Mouse (Mus musculus) thymus, postnatal 10 days (tissue): ENCODE measurements around the gene Sbk1.
"Not testable (repeated sequence)": the region's sequence is repeated elsewhere in the genome, so short reads cannot be mapped to it uniquely, and the experiment has no call there.

Experiments used
- DNase-seq, 2 experiments: peaks; one replicate each; pipeline ENCODE4 v3.0.0; 2021; ENCODE audit warnings: low spot score in 2 of 2

Gene Sbk1

DNA sequence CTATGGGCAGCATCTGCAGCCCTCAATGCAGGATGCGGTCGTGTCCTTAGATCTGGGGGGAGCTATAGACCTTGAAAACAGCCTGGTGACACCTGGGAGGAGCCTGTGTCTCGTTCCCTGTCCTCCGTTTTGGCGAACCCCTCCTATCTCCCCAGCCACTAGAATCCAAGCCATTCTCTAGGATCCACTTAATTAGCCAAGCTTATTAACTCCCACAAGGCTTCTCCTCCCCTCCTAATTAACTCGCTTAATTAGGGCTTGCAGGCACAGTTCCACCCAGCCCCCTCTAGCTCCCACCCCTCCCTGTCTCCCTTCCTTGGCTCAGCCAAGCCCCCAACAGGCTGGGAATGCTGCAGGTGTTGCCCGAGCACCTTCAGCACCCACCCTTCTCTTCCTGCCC is 8.5 kb upstream of the Sbk1 start:
- no peak for DNase-seq

DNA sequence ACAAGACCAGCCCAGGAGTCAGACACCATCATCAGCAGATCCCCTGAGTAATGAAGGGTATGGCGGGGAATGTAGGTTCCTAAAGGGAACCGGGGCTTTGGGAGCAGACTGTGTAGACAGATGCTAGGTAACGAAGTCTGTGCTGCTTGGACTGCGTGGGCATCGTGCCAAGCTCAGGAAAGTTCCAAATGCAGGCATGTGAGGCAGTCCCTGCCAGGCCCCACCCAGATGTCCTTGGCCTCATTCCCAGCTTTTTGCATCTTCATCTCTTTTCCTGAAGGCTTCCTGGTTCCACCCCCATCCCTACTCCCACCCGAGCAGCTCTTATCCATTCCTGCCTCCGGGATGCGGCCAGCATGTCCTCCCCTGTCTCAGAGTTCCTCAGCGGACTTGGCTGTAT is 6.5 kb upstream of the Sbk1 start:
- no peak for DNase-seq

DNA sequence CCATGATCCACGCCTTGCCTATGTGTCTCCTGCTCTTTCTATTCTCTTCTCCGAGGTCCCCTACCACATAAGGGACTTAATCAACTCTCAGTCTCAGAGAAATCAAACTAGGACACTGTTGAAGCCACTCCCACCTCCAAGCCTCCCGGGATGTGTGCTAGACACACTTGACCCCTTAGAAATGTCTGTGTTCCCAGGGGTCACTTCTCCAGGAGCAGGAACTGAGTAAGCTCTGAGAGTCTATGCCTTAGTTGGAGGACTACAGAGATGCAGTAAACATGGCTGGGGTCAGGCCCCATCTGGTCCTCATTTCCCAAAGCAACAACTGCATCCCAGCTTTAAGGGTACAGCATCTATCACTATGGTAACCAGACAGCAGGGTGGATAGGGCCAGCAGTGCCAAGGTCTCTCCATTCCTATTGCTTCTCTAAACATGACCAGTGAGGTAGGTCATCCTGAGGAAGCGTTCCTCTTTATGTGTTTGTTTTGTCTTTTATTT is 6.0 kb upstream of the Sbk1 start:
- no peak for DNase-seq

DNA sequence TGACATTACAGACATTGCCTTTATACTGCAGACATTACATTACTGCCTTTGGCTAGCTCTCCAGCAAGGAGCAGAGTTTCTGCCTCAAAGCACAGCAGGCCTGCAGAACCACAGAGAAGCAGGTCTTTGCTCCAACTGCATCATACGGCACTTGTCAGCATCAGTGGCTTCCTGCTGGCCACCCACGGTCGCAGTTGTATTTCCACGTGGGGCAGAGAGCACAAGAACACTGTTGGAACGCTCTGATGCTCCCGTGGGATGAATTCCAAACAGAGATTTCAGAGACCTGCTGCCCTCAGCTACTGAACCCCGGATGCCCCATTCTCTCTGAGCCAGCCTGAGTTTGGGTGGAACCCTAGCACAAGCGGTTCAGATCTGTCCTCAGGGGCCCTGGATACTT is 4.8 kb upstream of the Sbk1 start:
- DNase-seq: no peak

DNA sequence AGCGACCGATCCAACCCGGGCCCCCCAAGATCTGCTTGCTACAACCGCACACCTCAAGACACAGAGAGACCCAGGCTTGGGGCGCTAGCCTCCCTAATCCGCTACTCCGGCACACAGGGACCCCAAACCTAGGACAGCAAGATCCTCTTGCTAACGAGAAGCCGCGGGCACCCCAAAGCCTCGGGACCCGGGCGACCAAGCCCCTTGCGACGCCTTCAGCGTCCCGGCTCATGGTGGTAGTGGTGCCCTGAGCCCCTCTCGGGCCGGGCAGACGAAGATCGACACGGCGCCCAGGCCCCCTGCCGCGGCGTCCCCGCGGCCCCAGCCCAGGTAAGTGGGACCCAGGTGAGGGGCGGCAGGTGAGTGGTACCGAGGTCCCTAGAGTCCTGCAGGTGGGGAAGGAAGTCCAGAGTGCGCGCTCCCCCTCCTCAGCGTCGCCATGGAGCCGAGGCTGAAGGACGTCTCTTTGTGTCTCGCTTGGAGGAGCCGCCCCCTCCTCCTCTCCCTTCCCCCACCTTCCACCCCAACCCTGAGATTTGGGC is 422 bp downstream of the Sbk1 start:
- DNase-seq: peak in 1 of 2 experiments; percentile 36

- DNase-seq: peak; percentile 59 to 64
Observed at GRCm38 (mm10) chr7:126273351-126274042, 1.1 kb downstream of the Sbk1 start.

- DNase-seq: no peak
Observed at GRCm38 (mm10) chr7:126274137-126274536, 1.7 kb downstream of the Sbk1 start.

- DNase-seq: no peak
Observed at GRCm38 (mm10) chr7:126274626-126275025, 2.2 kb downstream of the Sbk1 start.

DNA sequence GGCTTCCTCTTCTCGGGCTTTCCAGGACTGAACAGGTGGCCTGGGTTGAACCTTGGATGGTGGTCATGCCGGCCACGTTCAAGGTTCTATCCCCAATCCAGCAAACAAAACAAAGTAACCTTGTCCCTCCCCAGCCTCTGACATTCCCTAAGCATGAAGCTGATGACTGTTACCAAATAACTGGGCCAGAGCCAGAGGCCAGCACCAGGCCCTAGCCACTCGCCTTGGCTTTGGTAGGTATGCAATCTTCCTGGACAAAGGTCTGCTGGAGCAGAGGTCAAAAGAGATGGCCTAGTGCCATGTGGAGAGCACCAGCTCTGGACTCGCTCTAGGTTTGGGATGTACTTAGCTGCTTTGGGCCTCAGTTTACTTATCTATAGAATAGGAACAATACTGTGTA is 3.3 kb downstream of the Sbk1 start:
- DNase-seq: no peak

- no peak for DNase-seq
Observed at GRCm38 (mm10) chr7:126276297-126276696, 3.9 kb downstream of the Sbk1 start.

DNA sequence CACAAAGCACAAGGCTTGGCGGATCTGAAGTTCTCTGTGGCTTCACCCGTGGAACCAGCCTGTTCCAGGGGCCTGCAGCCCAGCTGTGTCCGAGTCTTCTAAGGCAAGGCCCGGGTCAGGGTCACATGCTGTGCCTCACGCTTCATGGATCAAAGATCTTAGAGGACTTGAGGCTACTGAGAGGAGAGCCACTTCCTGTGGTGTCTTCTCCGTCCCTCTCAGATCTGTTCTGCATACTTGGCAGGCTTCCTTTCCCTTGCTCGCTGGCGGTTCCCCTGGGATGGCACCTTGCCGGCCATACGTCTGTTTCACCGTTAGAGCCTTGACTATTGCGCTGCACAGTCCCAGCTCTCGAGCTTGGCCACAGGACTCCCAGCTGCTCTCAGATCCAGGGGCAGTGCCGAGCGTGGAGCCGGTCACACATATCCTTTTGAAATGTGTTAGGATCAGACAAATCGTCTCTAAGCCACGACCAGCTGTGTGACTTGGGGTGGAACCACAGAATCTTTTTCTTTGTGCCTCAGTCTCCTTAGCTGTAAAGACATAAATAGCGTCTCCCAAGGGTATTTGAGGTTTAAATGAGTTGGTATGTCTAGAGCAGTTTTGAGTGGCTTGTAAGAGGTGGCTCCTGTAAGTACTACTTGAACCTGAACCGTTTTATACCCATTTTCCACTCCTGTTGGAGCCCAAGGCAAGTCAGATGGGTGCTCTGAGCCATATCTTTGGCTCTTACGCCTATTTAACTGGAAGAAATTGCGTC is 5.3 kb downstream of the Sbk1 start:
- no peak for DNase-seq

- no peak for DNase-seq
Observed at GRCm38 (mm10) chr7:126278799-126279198, 6.4 kb downstream of the Sbk1 start.

- no peak for DNase-seq
Observed at GRCm38 (mm10) chr7:126279774-126280482, 7.5 kb downstream of the Sbk1 start.

DNA sequence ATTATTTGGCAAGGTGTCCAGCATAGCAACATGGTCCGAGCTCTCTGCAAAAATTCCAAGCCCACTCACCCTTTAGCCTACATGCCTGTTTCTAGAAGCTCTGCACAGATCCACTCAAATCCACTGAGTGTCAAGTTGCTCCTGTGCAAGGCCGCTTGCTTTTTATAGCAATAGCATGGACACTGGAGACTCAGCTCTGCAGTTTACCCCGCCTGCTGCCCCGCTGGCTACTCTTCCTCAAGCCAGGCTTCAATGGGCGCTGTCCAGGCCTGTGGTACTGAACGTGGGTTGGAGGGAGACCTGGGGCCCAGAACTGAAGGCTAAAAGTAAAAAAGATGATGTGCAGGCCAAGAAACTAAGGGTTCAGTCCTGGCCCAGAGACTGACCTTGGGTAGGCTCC is 8.3 kb downstream of the Sbk1 start:
- no peak for DNase-seq

DNA sequence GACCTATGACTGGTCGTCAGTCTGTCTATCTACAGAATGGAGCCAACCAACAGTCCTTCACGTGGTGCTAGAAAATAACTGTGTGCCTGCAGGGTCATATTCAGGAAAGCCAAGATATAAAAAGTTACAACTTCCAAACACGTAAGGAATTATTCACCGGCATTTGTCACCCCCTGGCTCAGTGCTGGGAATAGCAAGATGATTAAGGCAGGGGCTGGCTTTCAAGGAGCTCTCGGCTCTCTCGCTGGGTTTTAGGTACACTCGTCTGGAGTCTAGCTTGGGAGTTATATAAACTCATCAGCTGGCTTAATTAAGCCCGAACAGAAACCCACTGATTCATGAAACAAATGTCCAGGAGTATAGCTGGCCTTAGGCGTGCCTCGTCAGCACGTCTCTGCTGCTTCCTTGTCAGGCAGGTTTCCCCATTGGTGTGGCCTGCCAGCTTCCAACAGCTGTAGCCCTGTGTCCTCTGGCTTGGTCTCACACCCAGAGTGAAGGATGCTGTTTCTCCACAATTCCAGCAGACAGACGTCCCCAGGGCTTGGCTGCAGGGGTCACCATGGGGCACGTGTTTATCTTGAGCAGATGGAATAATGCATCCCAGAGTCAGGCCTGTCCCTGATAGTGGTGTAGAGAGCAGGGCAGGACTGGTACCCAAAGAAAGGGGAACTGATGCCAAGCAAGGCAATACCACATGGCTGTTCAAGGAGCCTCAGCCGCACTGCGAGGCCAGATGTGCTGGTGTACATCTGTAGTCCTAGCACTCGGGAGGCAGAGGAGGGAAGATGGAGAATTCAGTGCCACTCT is 9.7 kb downstream of the Sbk1 start:
- DNase-seq: no peak

DNA sequence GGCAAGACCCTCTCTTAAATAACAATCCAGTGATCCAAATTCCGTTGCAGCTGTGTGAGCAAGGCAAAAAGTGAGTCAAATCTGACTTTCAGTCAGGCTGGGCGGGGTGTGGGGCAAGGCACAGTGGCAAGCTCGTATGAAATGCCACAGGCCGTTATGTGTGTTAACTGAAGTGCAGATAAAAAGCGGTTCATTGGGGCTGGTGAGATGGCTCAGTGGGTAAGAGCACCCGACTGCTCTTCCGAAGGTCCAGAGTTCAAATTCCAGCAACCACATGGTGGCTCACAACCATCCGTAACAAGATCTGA is 10.2 kb downstream of the Sbk1 start:
- not testable (repeated sequence) for DNase-seq

DNA sequence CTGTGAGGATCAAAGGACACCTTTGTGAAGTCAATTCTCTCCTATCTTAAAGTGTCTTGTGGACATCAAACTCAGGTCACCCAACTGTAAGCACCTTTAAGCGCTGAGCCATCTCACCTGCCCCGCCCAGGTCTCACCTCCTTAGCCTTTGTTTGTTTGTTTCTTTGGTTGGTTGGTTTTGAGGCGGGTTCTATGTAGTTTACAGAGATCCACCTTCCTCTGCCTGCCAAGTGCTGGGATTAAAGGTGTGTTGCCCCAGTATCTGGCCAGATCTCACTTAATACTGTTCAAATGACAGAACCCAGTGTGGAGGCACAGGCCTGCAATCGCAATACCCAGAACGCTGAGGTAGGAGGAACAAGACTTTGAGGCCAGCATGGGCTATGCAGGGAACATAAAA is 11.6 kb downstream of the Sbk1 start:
- DNase-seq: no peak

DNA sequence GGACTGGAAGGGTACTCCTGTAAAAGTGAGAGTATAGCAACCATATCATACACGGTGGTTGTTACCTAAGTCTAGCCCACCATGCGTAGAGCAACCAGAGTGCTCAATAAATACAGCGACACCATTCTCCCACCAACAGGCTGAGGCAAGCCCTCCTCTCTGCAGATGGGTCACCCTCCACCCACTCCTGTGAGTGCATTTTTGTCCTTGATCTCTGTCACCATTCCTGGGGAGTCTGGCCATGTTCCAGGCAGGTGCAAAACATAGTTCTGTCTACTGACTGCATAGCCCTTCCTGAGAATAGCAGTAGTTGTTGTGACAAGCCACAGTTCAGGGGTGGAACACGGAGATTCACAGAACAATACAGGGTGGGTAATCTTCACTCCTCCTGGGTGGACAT is 12.0 kb downstream of the Sbk1 start:
- DNase-seq: no peak

DNA sequence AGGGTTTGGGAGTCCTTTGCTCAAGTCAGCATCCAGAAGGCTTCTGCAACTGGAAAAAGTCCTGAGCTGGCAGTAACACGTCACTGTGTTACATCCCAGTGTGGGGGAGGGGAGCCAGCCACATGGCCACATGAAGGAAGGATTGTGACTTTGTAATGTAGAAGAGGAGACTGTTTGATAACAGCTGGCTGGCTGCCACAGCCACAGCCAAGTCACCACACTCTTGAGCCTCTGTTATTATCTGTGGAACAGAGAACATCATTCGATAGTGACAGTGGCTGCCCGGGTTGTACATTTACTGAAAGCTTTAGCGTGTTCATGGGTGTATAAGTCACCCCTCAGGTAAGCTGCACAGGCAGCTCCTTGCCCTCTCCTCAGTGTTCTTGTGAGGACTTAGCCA is 12.4 kb downstream of the Sbk1 start:
- DNase-seq: peak; percentile 46 to 51

- DNase-seq: peak; percentile 78 to 83
Observed at GRCm38 (mm10) chr7:126285293-126286211, 13.1 kb downstream of the Sbk1 start.

DNA sequence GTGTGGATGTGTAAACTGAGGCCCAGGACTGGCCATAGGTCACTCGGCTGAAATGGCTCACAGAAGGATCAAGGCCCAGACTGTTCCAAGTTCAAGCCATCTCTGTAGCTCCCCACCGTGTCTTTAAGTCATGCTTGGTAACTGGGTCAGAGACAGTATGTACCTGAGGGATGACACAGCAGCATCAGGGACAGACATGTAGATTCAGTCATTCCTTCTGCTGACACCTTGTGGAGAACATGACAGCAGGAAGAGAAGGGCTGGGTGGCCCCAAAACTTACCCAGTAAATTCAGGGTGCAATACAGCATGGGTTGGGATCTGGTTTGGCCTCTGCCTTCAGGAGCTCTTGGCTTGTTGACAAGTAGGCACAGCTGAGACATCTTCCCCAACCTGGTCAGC is 13.9 kb downstream of the Sbk1 start:
- DNase-seq: peak; percentile 20 to 29
